Mouse (Mus musculus): Measurements from ENCODE around the gene Glis2. TPM values are rescaled to one million over a fixed set of nuclear protein-coding genes. Genes with fewer than 3 reads are reported as not detected.

Glis2 gene
- polyA plus RNA-seq, 1 experiment, result 4.9 TPM

DNA sequence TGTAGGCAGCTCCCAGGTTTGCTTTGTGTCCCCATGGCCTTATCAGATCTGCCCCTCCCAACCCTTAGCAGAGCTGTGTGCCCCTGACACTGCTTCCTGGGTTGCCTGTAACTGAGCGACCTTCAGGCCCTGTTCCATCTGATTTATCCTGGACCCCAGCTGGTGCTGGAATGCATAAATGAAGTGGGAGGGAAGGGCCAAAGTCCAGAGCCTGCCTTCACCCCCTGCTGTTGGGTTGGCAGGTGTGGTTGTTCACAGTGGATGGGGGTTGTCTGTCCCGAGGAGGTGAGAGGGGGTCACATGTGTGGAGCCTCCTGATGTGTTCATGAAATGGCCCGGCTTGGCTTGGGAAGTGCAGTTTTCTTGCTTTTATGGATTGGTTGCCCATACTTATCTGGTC is 7.7 kb downstream of the Glis2 start:
- 73% methylated on average over 3 of the region's 3 CpGs for whole genome bisulfite sequencing
- H3K4me3 ChIP-seq (replicated peaks; ENCODE audit: control insufficient read depth, low read depth, low read length), result no peak overlapping the region
- H3K27ac ChIP-seq (ENCODE audit: control insufficient read depth, insufficient read depth, low read depth, low read length, poor library complexity), result no peak overlapping the region
- no peaks in the 10 kb centered on the region; the same call in 1 of the 2 replicates for H3K4me1 ChIP-seq (ENCODE audit: control insufficient read depth, insufficient read depth, low read length)
- TF ChIP-seq POLR2A (IDR thresholded peaks at IDR 0.05; ENCODE audit: borderline replicate concordance, control insufficient read depth, low read depth, low read length) (no peak), CTCF (IDR thresholded peaks at IDR 0.05; ENCODE audit: control insufficient read depth, insufficient read depth, low read length) (no peak)

DNA sequence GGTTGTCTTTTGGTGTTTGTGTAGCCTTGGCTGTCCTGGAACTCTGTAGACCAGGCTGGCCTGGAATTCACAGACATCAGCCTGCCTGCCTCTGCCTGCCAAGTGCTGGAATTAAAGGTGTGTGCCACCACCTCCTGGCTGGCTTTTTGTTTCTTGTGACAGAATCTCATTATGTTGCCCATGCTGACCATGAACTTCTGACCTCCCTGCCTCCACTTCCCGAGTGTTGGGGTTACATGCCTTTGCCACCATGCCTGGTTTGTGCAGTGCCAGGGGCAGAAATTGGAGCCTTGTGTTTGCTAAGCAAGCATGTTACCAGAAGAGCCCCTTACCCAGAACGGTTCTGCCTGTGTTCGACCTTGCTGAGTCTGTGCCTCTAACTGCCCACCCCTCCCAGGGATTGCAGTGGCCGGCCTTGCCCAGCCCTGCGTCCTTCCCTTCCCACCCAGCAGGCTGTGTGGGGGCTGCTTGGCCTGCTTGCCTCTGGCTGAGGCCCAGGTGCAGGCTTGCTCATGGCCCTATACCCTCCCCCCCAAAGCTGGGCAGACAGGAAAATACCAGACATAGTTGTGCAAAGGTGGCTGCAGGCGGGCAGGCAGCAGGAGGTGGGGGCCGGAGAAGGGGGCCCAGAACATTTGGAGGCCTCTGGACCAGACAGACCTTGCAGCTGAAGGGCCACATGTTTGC is 8.4 kb downstream of the Glis2 start:
- TF ChIP-seq POLR2A (IDR thresholded peaks at IDR 0.05; ENCODE audit: borderline replicate concordance, control insufficient read depth, low read depth, low read length), result no peak
- no peak for TF ChIP-seq CTCF (IDR thresholded peaks at IDR 0.05; ENCODE audit: control insufficient read depth, insufficient read depth, low read length)
- Histone ChIP-seq H3K4me3 (replicated peaks; ENCODE audit: control insufficient read depth, low read depth, low read length) (no peak overlapping the region), H3K4me1 (ENCODE audit: control insufficient read depth, insufficient read depth, low read length) (no peaks in the 10 kb centered on the region; the same call in 1 of the 2 replicates), H3K27ac (ENCODE audit: control insufficient read depth, insufficient read depth, low read depth, low read length, poor library complexity) (no peak overlapping the region)
- 69% methylated on average over 7 of the region's 7 CpGs for WGBS

DNA sequence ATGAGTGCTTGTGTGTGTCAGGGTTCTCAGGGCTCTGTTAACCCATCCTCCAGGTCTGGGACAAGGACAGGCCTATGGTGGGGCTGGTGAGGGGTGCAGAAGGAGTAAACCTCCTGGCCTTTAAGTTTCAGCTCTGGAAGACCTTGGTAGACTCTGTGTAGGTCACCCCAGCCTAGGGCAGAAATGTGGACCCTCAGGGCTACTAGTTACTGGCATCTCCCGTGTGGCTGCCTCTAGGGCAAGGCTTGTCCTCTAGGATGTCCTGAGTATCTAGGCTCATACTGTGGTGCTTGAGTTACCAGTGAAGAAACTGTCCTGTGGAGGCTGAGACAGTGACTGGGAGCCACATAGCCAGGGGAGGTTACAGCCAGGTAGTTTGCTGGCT is 8.9 kb downstream of the Glis2 start:
- 81% methylated on average over 1 of the region's 1 CpGs for WGBS
- no peak overlapping the region for H3K4me3 ChIP-seq (replicated peaks; ENCODE audit: control insufficient read depth, low read depth, low read length)
- H3K27ac ChIP-seq (ENCODE audit: control insufficient read depth, insufficient read depth, low read depth, low read length, poor library complexity), result no peak overlapping the region
- no peaks in the 10 kb centered on the region; the same call in 1 of the 2 replicates for H3K4me1 ChIP-seq (ENCODE audit: control insufficient read depth, insufficient read depth, low read length)
- TF ChIP-seq POLR2A (IDR thresholded peaks at IDR 0.05; ENCODE audit: borderline replicate concordance, control insufficient read depth, low read depth, low read length), result no peak
- TF ChIP-seq CTCF (IDR thresholded peaks at IDR 0.05; ENCODE audit: control insufficient read depth, insufficient read depth, low read length), result no peak

DNA sequence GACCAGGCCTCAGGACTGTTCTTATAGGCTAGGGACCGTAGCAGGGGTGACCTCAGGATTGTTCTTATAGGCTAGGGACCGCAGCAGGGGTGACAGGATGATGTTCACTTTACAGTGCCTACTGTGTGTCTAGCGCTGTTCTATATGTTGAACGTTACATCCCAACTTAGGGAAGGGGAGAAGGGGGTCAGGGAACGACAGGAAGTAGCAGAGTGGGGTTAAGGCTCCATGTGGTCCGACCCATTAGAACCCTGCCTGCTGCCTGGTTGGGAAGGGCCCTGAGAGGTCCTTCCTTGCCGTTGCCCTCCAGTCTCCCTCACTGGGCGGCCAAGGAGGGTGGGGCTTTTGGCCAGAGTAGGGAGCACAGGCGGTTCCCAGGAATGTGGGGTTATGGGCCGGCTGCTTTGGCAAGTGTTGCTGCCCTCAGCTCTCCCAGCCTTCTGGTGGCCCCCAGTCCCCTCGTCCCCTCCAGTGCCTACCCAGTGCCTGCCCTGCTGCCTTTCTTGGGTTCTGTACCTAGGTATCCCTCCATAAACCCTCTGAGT is 9.9 kb downstream of the Glis2 start:
- 80% methylated on average over 11 of the region's 11 CpGs for whole genome bisulfite sequencing
- Histone ChIP-seq H3K4me3 (replicated peaks; ENCODE audit: control insufficient read depth, low read depth, low read length) (no peak overlapping the region), H3K4me1 (ENCODE audit: control insufficient read depth, insufficient read depth, low read length) (no peaks in the 10 kb centered on the region; the same call in 1 of the 2 replicates), H3K27ac (ENCODE audit: control insufficient read depth, insufficient read depth, low read depth, low read length, poor library complexity) (no peak overlapping the region)
- no peak for TF ChIP-seq POLR2A (IDR thresholded peaks at IDR 0.05; ENCODE audit: borderline replicate concordance, control insufficient read depth, low read depth, low read length)

DNA sequence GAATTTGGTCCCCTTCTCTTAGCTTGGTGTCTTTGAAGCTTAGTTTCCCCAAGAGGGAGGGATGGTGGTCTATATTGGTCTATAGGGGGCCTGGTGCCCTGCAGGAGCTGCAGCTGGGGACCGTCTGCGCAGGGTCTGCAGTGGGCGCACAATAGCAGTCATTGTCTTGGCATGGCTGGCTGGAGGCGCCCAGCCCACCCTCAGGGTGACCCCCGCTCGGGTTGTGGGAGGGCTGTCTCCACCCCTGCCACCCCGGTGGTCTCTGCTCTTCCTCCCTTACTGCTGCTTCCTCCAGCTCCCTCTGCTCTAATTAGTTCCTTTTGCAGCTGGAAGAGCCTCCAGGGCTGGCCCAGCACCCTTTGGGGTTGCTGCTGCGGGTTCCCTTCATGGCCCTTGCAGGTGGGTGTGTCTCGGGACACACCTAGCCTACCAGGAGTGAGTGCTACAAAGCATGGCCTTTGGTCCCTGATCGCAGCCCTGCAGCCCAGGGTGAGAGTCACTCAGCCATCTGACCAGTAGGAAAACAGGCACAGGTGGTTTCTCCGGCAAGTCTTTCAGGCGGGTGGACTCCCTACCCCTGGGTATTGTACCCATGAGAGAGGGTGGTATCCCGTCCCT is 11.1 kb downstream of the Glis2 start:
- Histone ChIP-seq H3K4me1 (ENCODE audit: control insufficient read depth, insufficient read depth, low read length) (no peaks in the 10 kb centered on the region; the same call in 1 of the 2 replicates), H3K4me3 (replicated peaks; ENCODE audit: control insufficient read depth, low read depth, low read length) (no peak overlapping the region), H3K27ac (ENCODE audit: control insufficient read depth, insufficient read depth, low read depth, low read length, poor library complexity) (no peak overlapping the region)
- TF ChIP-seq POLR2A (IDR thresholded peaks at IDR 0.05; ENCODE audit: borderline replicate concordance, control insufficient read depth, low read depth, low read length) (no peak), CTCF (IDR thresholded peaks at IDR 0.05; ENCODE audit: control insufficient read depth, insufficient read depth, low read length) (no peak)
- WGBS, result 70% methylated on average over 13 of the region's 13 CpGs

DNA sequence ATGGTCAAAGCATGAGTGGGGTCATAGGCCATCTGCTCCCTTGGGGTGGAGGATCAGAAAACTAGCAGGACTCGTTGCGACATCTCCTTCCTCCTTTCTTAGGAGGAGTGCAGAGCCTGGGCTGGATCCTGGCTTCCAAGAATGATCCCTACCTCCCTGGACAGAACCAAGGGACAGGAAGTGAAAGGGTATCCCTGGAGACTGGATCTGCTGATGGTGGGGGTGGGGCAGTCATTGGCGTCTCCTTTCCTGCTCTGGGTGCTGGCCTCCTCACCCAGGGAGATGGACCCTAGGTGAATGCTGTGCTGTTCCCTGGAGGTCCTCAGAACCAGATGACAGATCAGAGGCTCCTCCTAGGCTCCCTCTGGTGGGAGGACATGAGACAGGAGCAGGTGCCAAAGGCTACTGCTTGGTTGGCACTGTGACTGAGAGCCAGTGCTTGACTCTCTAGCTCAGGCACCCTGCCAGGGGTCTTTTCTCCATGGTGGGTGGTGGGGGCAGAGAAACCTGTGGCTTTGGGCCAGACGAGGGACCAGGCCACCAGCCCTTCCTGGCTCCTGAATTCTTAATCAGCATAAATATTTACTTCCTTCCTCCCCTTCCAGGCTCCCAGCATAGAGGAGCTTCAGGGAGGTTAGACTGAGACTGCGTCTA is 12.0 kb downstream of the Glis2 start:
- H3K27ac ChIP-seq (ENCODE audit: control insufficient read depth, insufficient read depth, low read depth, low read length, poor library complexity), result no peak overlapping the region
- H3K4me1 ChIP-seq (ENCODE audit: control insufficient read depth, insufficient read depth, low read length), result no peaks in the 10 kb centered on the region; the same call in 1 of the 2 replicates
- 35% methylated on average over 5 of the region's 5 CpGs for WGBS
- no peak overlapping the region for H3K4me3 ChIP-seq (replicated peaks; ENCODE audit: control insufficient read depth, low read depth, low read length)
- no peak for TF ChIP-seq POLR2A (IDR thresholded peaks at IDR 0.05; ENCODE audit: borderline replicate concordance, control insufficient read depth, low read depth, low read length)
- TF ChIP-seq CTCF (IDR thresholded peaks at IDR 0.05; ENCODE audit: control insufficient read depth, insufficient read depth, low read length), result peak; percentile 44; the same call in 1 of the 2 replicates

DNA sequence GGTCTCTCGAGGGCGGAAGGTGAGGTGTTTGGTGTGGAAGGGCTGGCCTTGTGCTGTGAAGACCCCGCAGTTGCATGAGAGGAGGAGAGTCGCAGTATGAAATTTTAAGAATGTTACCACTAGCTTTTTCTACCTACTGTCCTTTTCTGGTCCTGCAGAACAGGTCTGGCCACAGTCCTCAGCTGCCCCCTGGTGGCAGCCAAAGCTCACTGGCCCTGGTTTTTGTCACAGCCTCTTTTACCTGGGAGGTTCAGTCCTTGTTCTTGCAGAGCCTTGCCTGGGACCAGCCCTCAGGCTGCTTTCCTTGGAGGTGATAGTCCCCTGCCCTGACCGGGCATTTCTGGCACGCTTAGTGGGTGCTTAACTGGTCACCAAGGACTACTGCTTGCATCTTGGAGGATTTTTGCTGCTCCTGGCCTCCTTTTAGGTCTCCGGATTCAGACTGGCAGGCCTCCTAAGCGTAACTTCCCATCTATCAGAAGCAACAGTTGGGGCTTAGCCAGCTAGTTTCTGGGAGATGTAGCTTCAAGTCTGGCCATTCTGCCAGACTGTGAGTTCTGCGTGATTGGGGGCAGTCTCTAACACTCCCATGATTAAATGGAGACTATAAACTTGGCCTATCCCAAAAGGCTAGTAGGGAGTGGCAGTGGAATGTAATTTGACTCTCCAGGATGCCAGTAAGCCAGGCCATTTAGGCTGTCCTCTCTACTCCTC is 13.5 kb downstream of the Glis2 start:
- Histone ChIP-seq H3K27ac (ENCODE audit: control insufficient read depth, insufficient read depth, low read depth, low read length, poor library complexity) (no peak overlapping the region), H3K4me1 (ENCODE audit: control insufficient read depth, insufficient read depth, low read length) (no peaks in the 10 kb centered on the region; the same call in 1 of the 2 replicates), H3K4me3 (replicated peaks; ENCODE audit: control insufficient read depth, low read depth, low read length) (no peak overlapping the region)
- TF ChIP-seq POLR2A (IDR thresholded peaks at IDR 0.05; ENCODE audit: borderline replicate concordance, control insufficient read depth, low read depth, low read length) (no peak), CTCF (IDR thresholded peaks at IDR 0.05; ENCODE audit: control insufficient read depth, insufficient read depth, low read length) (peak; percentile 94)
- WGBS, result 54% methylated on average over 9 of the region's 9 CpGs

All from bone marrow, adult 2 months (tissue).